Mouse (Mus musculus) limb, embryonic 13.5 days (tissue): ENCODE results near the gene Klrg2. TPM values are rescaled to one million over a fixed set of nuclear protein-coding genes. Genes with fewer than 3 reads are reported as not detected.

Source experiments
- ATAC-seq: fragments of 200-750 bp; cut with Nextera tagmentation; 2 replicates; pipeline ENCODE4 v1.8.0; 2017; ENCODE audit warnings: low read depth, moderate number of reproducible peaks, moderate TSS enrichment; ENCODE audit not compliant: low FRiP score
- H3K27ac ChIP-seq: fragments of 300-500 bp; sonication (generic); 2 replicates; pipeline ENCODE4 v1.5.1; 2015; ENCODE audit warnings: inconsistent platforms, mild to moderate bottlenecking, moderate library complexity
- H3K27me3 ChIP-seq: fragments of 300-500 bp; sonication (generic); 2 replicates; pipeline ENCODE4 v1.6.1; 2015; ENCODE audit warnings: mild to moderate bottlenecking, inconsistent platforms
- H3K36me3 ChIP-seq: fragments of 300-500 bp; sonication (generic); 2 replicates; pipeline ENCODE4 v1.6.1; 2015; ENCODE audit warnings: inconsistent platforms, mild to moderate bottlenecking, moderate library complexity
- H3K4me1 ChIP-seq: fragments of 300-500 bp; sonication (generic); 2 replicates; pipeline ENCODE4 v1.6.1; 2015; ENCODE audit warnings: inconsistent platforms
- H3K4me2 ChIP-seq: fragments of 300-500 bp; sonication (generic); replicated peaks from 2 replicates; pipeline ENCODE4 v1.6.1; 2015; ENCODE audit warnings: inconsistent platforms, mild to moderate bottlenecking, moderate library complexity
- H3K4me3 ChIP-seq: fragments of 300-500 bp; sonication (generic); 2 replicates; pipeline ENCODE4 v1.5.1; 2015; ENCODE audit warnings: moderate library complexity, mild to moderate bottlenecking, inconsistent platforms
- H3K9ac ChIP-seq: fragments of 300-500 bp; sonication (generic); 2 replicates; pipeline ENCODE4 v1.6.1; 2015; ENCODE audit warnings: mild to moderate bottlenecking, inconsistent platforms
- H3K9me3 ChIP-seq: fragments of 300-500 bp; sonication (generic); 2 replicates; pipeline ENCODE4 v1.6.1; 2016; ENCODE audit warnings: inconsistent platforms
- WGBS: fragments of 180-500 bp; shearing (Covaris S2); methylation state at CpG from one replicate; pipeline ENCODE4 v1.1.7; 2015; 5-methylcytosine and 5-hydroxymethylcytosine counted together
- polyA plus RNA-seq: library from polyadenylated mRNA; unstranded; fragments of >200 nt; fragmentation: Nextera tagmentation; extraction: Ambion mirVana; gene quantifications from 2 replicates; pipeline ENCODE4 v1.2.1, GENCODE M21; 2015

Gene Klrg2
- polyA plus RNA-seq, 1 experiment from 2014 or later, result 0.45 TPM

DNA sequence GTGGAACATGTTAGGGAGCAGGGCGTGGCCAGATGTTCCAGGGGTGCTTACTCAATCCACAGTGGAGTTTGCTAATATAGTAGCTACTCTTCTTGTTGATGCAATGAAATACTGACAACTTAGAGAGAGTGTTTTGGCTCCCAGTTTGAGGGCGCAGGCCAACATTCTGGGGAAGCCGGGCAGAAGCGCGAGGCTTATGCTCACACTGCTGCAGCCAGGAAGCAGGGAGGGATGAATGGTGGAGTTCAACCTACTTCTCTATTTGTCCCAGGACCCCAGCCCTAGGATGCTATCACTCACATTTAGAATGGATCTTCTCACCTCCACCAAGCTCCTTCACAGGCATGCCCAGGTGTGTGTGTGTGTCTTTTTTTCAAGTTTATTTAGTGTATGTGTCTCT lies 11.0 kb downstream of the Klrg2 start:
- ATAC-seq, result no peak
- H3K4me1 ChIP-seq, result no peaks in the 10 kb centered on the region
- H3K27ac ChIP-seq, result no peak overlapping the region
- H3K9me3 ChIP-seq, result no peaks in the 10 kb centered on the region
- peaks cover 31% of the 10 kb centered on the region; the same call in 1 of the 2 replicates for H3K36me3 ChIP-seq
- no peak overlapping the region for H3K4me3 ChIP-seq
- no peak overlapping the region for H3K4me2 ChIP-seq
- no peak overlapping the region for H3K9ac ChIP-seq
- WGBS, result 97% methylated on average over 5 of the region's 5 CpGs
- H3K27me3 ChIP-seq, result no peaks in the 10 kb centered on the region

DNA sequence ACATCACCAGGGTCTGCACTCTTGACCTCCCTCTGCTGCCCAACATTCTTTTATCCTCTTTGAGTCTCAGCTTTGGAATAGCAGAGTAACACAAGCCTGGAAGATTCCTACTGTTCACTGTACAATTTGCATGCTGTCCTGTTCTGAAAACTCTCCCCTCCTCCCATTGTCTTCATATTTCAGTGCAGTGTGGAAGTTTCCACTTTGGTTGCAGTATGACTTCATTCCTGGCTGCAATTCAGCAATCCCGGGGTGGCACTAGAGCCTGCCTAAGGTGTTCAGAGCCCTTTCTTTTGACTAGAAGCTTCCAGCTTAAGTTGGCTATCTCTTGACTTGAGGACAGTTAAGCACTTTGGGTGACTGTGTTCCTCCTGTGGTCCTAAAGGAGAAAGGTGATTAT lies 12.6 kb downstream of the Klrg2 start:
- Histone ChIP-seq H3K27ac (no peak overlapping the region), H3K4me2 (no peak overlapping the region), H3K4me1 (no peaks in the 10 kb centered on the region), H3K9me3 (no peaks in the 10 kb centered on the region), H3K27me3 (no peaks in the 10 kb centered on the region), H3K36me3 (peaks cover 41% of the 10 kb centered on the region), H3K4me3 (no peak overlapping the region), H3K9ac (no peak overlapping the region)
- WGBS, result 56% methylated on average over 1 of the region's 1 CpGs
- no peak for ATAC-seq

- Histone ChIP-seq H3K4me2 (no peak overlapping the region), H3K36me3 (peaks cover 51% of the 10 kb centered on the region), H3K27me3 (no peaks in the 10 kb centered on the region), H3K9ac (no peak overlapping the region), H3K9me3 (no peaks in the 10 kb centered on the region), H3K4me3 (no peak overlapping the region), H3K4me1 (no peaks in the 10 kb centered on the region), H3K27ac (no peak overlapping the region)
- 86% methylated on average over 2 of the region's 2 CpGs for whole genome bisulfite sequencing
- ATAC-seq, result no peak
Observed at GRCm38 (mm10) chr6:38623457-38623856, 13.6 kb downstream of the Klrg2 start.

- no peak overlapping the region for H3K4me3 ChIP-seq
- no peaks in the 10 kb centered on the region for H3K4me1 ChIP-seq
- no peak for ATAC-seq
- 88% methylated on average over 1 of the region's 1 CpGs for WGBS
- no peak overlapping the region for H3K9ac ChIP-seq
- 0 out of 2 replicates have a peak, but pooled peaks cover 4% of the 10 kb centered on the region for H3K9me3 ChIP-seq
- H3K36me3 ChIP-seq, result peaks cover 52% of the 10 kb centered on the region
- no peak overlapping the region for H3K4me2 ChIP-seq
- H3K27ac ChIP-seq, result no peak overlapping the region
- no peaks in the 10 kb centered on the region for H3K27me3 ChIP-seq
Observed at GRCm38 (mm10) chr6:38622406-38622805, 14.6 kb downstream of the Klrg2 start.

DNA sequence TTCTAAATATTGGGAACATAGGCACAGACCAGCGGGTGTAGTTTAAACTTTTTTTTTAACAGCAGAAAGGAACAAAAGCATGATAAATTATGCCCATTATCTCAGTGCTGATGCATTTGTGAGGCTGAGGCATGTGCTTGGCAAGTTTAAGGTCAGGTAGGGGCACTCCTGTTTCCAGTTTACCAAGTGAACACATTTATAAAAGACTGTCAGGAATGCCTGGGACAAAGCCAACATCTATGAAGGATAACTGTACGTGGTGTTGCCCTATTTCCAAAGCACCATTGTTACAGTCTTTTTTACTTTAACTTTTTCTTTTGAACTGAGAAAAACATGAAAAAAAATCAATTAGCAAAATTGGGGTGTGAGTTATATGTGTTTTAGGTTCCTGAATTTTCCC lies 27.1 kb downstream of the Klrg2 start:
- Histone ChIP-seq H3K27me3 (no peaks in the 10 kb centered on the region), H3K9me3 (no peaks in the 10 kb centered on the region), H3K9ac (no peak overlapping the region), H3K4me3 (no peak overlapping the region), H3K27ac (no peak overlapping the region), H3K4me2 (no peak overlapping the region), H3K36me3 (peaks cover 44% of the 10 kb centered on the region), H3K4me1 (0 out of 2 replicates have a peak, but pooled peaks cover 6% of the 10 kb centered on the region)
- 74% methylated on average over 2 of the region's 2 CpGs for WGBS
- no peak for ATAC-seq

- ATAC-seq, result no peak
- Histone ChIP-seq H3K9ac (no peak overlapping the region), H3K9me3 (no peaks in the 10 kb centered on the region), H3K4me2 (no peak overlapping the region), H3K27me3 (no peaks in the 10 kb centered on the region), H3K27ac (no peak overlapping the region), H3K4me1 (no peaks in the 10 kb centered on the region), H3K4me3 (no peak overlapping the region), H3K36me3 (peaks cover 69% of the 10 kb centered on the region)
- WGBS, result 92% methylated on average over 4 of the region's 4 CpGs
Observed at GRCm38 (mm10) chr6:38597481-38597880, 39.6 kb downstream of the Klrg2 start.

DNA sequence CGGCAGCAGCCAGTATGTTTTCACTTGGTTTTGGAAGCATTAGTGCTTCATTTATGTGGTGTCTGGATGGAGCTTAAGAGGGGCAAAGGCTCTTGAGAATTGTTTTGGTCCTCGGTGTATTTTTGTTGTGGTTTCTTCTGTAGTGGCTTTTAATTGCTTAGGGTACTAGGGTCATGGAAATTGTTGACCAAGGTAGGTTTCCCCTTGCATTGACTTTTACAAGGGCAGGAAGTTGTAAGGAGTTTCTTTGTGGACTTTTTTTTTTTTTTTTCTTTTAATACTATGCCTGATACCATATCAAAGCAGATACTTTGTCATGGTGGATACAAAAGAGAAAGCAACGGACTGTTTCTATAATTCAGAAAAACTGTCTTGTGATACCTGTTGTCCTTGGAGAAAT lies 55.3 kb downstream of the Klrg2 start:
- Histone ChIP-seq H3K27me3 (no peaks in the 10 kb centered on the region), H3K4me3 (no peak overlapping the region), H3K4me2 (no peak overlapping the region), H3K27ac (no peak overlapping the region), H3K4me1 (no peaks in the 10 kb centered on the region), H3K9ac (no peak overlapping the region), H3K9me3 (no peaks in the 10 kb centered on the region), H3K36me3 (peaks cover 67% of the 10 kb centered on the region)
- ATAC-seq, result no peak
- WGBS, result 90% methylated on average over 3 of the region's 3 CpGs

DNA sequence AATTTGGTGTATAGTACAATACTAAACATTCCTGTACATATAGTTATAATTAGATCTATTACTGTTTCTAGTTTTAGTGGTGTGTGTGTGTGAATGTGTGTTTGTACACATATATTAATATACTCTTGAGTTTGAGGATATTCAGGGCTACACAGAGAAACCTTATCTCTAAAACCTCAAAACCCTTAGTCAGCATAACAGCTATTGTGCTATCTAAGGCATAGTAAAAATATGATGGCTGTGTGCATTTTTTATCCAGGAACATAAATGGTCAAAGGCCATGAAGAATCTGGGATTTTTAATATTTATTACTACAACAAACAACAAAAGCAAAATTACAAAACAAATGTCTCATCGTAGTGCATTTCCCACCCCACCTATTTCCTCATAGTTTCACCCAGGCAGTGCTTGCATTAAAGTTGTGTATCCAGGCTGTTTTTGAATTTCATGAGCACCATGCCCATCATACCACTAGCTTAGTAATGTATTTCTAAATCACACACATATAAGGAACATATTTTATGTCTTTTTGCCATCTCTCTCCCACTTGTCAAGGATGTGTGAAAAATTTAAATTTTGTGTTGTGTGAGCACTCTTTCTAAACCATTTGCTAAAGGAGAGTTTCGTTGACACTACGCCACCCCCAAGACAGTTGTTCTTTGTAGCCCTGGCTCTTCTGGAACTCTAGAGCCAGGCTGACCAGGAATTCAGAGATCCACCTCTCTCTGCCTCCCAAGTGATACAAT lies 56.8 kb downstream of the Klrg2 start:
- Histone ChIP-seq H3K4me3 (no peak overlapping the region), H3K4me2 (no peak overlapping the region), H3K27me3 (no peaks in the 10 kb centered on the region), H3K36me3 (peaks cover 60% of the 10 kb centered on the region), H3K4me1 (no peaks in the 10 kb centered on the region), H3K9ac (no peak overlapping the region), H3K27ac (no peak overlapping the region), H3K9me3 (no peaks in the 10 kb centered on the region)
- ATAC-seq, result no peak
- whole genome bisulfite sequencing, result 96% methylated on average over 3 of the region's 3 CpGs

DNA sequence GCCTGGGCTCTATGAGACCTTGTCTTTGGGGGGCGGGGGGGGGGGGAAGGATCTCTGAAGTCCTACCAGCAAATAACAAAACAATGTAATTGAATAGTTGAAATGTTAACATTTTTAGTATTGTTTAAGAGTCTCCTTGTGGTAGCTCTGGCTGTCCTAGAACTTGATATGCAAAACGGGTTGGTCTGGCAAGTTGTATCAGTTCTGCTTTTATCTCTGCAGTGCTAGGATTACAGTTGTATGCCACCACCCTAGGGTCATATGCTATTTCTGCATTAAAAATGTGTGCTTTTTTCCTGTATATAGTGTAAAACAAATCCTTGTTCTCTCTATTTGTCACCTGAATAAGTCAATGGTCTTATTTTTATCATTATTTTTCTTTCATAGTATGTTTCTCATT lies 60.9 kb downstream of the Klrg2 start:
- H3K27me3 ChIP-seq, result no peaks in the 10 kb centered on the region
- no peaks in the 10 kb centered on the region for H3K9me3 ChIP-seq
- H3K36me3 ChIP-seq, result peaks cover 59% of the 10 kb centered on the region
- H3K27ac ChIP-seq, result no peak overlapping the region
- no peak overlapping the region for H3K4me2 ChIP-seq
- H3K4me1 ChIP-seq, result no peaks in the 10 kb centered on the region
- no peak for ATAC-seq
- H3K4me3 ChIP-seq, result no peak overlapping the region
- 86% methylated on average over 2 of the region's 2 CpGs for WGBS
- no peak overlapping the region for H3K9ac ChIP-seq

Other genes with a start within 250 kb of the Klrg2 start
- gene Ubn2, start 203.3 kb downstream of the Klrg2 start, polyA plus RNA-seq, result 16.7 and 18.9 TPM in 2 replicates
- gene Fmc1, start 103.7 kb downstream of the Klrg2 start, polyA plus RNA-seq, result 96.9 and 98.5 TPM in 2 replicates
- gene Luc7l2, start 85.9 kb downstream of the Klrg2 start, polyA plus RNA-seq, result 62.8 and 64.3 TPM in 2 replicates
- 2.8 and 3.4 TPM in 2 replicates for gene Clec2l, start 25.8 kb upstream of the Klrg2 start, polyA plus RNA-seq
- 1.5 and 1.9 TPM in 2 replicates for gene Tbxas1, start 238.2 kb upstream of the Klrg2 start, polyA plus RNA-seq
- 19.6 and 19.8 TPM in 2 replicates for gene Hipk2, start 238.9 kb upstream of the Klrg2 start, polyA plus RNA-seq